Mouse (Mus musculus) hindbrain, embryonic 14.5 days (tissue): Measurements from ENCODE around the gene Ifit1. TPM values are rescaled to one million over a fixed set of nuclear protein-coding genes. Genes with fewer than 3 reads are reported as not detected.

Experiments used
- polyA plus RNA-seq: library from polyadenylated mRNA; unstranded; fragments of >200 nt; fragmentation: Nextera tagmentation; extraction: Ambion mirVana; gene quantifications from 2 replicates; pipeline ENCODE4 v1.2.1, GENCODE M21; 2014

Gene Ifit1
- polyA plus RNA-seq, 1 experiment from 2014 or later, result 0.54 TPM

Other genes with a start within 250 kb of the Ifit1 start
- gene Ch25h, start 165.7 kb upstream of the Ifit1 start, polyA plus RNA-seq, result 0.27 and 0.55 TPM in 2 replicates
- 28.6 and 30.3 TPM in 2 replicates for gene Lipa, start 113.4 kb upstream of the Ifit1 start, polyA plus RNA-seq
- gene Ifit2, start 90.2 kb upstream of the Ifit1 start, polyA plus RNA-seq, result 5.8 and 8.1 TPM in 2 replicates
- gene Ifit3, start 57.3 kb upstream of the Ifit1 start, polyA plus RNA-seq, result 0.80 and 1.1 TPM in 2 replicates
- 1.4 and 1.7 TPM in 2 replicates for gene Ifit1bl1, start 38.9 kb upstream of the Ifit1 start, polyA plus RNA-seq
- 0.21 and 0.52 TPM in 2 replicates for gene Ifit3b, start 32.9 kb upstream of the Ifit1 start, polyA plus RNA-seq
- 0.07 and 0.44 TPM in 2 replicates for gene Ifit1bl2, start 128 bp upstream of the Ifit1 start, polyA plus RNA-seq
- gene Slc16a12, start 106.4 kb downstream of the Ifit1 start, polyA plus RNA-seq, result 4.4 TPM in 2 replicates
- gene Pank1, start 238.6 kb downstream of the Ifit1 start, polyA plus RNA-seq, result 14.4 and 15.7 TPM in 2 replicates